In the genomic region with DNA sequence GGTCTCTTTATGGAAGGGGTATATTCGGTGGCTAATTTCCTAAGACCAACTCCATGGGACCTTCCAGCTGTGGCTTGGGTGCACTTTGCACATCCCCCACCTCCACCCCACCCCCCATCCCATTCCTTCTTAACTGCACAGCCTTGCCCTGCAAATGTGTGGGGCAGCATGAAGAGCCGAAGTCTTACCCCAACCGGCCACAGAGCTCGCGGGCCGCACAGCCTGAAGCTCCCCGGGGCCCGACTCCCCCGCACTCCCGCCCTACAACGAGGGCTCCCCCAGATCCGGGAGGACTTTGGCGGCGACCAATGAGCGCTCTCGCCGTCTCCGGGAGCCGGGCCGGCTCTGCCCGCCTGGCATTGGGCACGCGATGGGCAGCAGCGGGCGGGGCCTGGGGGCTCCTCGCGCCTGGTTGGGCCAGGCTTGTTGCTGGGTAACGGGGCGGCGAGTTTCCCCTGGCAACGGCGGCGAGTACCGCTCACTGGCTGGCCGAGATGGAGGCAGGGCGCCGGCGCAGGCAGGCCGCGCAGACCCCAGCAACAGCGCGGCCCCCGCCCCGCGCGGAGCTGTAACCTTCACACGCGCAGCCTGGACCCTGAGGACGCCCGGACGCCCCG, we compare ENCODE assay signal across 7 mouse cellular contexts. TPM values are rescaled to one million over a fixed set of nuclear protein-coding genes. Genes with fewer than 3 reads are reported as not detected.
A peak's percentile ranks its signal among the peaks of the same experiment; 100 is the strongest.
DNase-seq lines count a peak whose midpoint lies in the region; ATAC-seq and TF ChIP-seq lines count a peak whose summit lies in the region.

No protein-coding gene starts in this region.

- no peak for TF ChIP-seq CTCF in intestine, postnatal 0 days (IDR thresholded peaks at IDR 0.05; ENCODE audit: low read depth)

- H3K4me2 ChIP-seq in intestine, postnatal 0 days (replicated peaks; ENCODE audit: low read depth): peak overlapping the region; percentile 55
- peak overlapping the region; percentile 83 for H3K4me2 ChIP-seq in midbrain, embryonic 12.5 days (replicated peaks)

- DNase-seq in adrenal gland, adult 8-10 months: peak; percentile 90
- DNase-seq in embryo, embryonic 9.5 days (ENCODE audit: extremely low spot score): peak; percentile 88
- DNase-seq in limb, embryonic 10.5 days (ENCODE audit: low spot score): peak; percentile 94
- peak; percentile 81 for DNase-seq in skeletal muscle tissue, adult 2 months (ENCODE audit: low read depth, low spot score)

- peak; percentile 51 for ATAC-seq in granulocyte monocyte progenitor cell, adult 5-6 weeks (replicated peaks; ENCODE audit: poor library complexity, severe bottlenecking)
- peak; percentile 26 for ATAC-seq in intestine, postnatal 0 days
- peak; percentile 92 for ATAC-seq in midbrain, embryonic 12.5 days (ENCODE audit: low FRiP score, low read depth)

- H3K27me3 ChIP-seq in intestine, postnatal 0 days (replicated peaks; ENCODE audit: control insufficient read depth, insufficient read depth, low read length): 0 out of 2 replicates have a peak, but pooled peaks cover 4% of the 10 kb centered on the region
- no peaks in the 10 kb centered on the region for H3K27me3 ChIP-seq in limb, embryonic 10.5 days (ENCODE audit: low read depth, poor library complexity, severe bottlenecking)
- H3K27me3 ChIP-seq in midbrain, embryonic 12.5 days: peaks cover 18% of the 10 kb centered on the region; the same call in 1 of the 2 replicates

- H3K27ac ChIP-seq in intestine, postnatal 0 days (ENCODE audit: low read depth, low read length): no peak overlapping the region
- H3K27ac ChIP-seq in limb, embryonic 10.5 days: peak overlapping the region; percentile 87
- H3K27ac ChIP-seq in midbrain, embryonic 12.5 days (replicated peaks): peak overlapping the region; percentile 75

- no peak overlapping the region for H3K9ac ChIP-seq in intestine, postnatal 0 days (ENCODE audit: low read depth, low read length)
- peak overlapping the region; percentile 50 for H3K9ac ChIP-seq in midbrain, embryonic 12.5 days (replicated peaks)

- H3K4me3 ChIP-seq in intestine, postnatal 0 days (ENCODE audit: low read depth, low read length): peak overlapping the region; percentile 34
- H3K4me3 ChIP-seq in limb, embryonic 10.5 days: peak overlapping the region; percentile 58
- H3K4me3 ChIP-seq in midbrain, embryonic 12.5 days: peak overlapping the region; percentile 46

- no peaks in the 10 kb centered on the region for H3K9me3 ChIP-seq in intestine, postnatal 0 days (ENCODE audit: control insufficient read depth)
- H3K9me3 ChIP-seq in limb, embryonic 10.5 days (replicated peaks): no peaks in the 10 kb centered on the region
- H3K9me3 ChIP-seq in midbrain, embryonic 12.5 days: no peaks in the 10 kb centered on the region

- no peaks in the 10 kb centered on the region for H3K4me1 ChIP-seq in intestine, postnatal 0 days (replicated peaks; ENCODE audit: control insufficient read depth, insufficient read depth, low read length)
- peaks cover 50% of the 10 kb centered on the region for H3K4me1 ChIP-seq in limb, embryonic 10.5 days
- peaks cover 36% of the 10 kb centered on the region for H3K4me1 ChIP-seq in midbrain, embryonic 12.5 days

- 2% methylated on average over 52 of the region's 52 CpGs for WGBS in intestine, postnatal 0 days
- WGBS in limb, embryonic 10.5 days: under 1% methylated on average over 52 of the region's 52 CpGs
- under 1% methylated on average over 52 of the region's 52 CpGs for WGBS in midbrain, embryonic 12.5 days

- no peaks in the 10 kb centered on the region for H3K36me3 ChIP-seq in intestine, postnatal 0 days (ENCODE audit: control insufficient read depth, insufficient read depth)
- no peaks in the 10 kb centered on the region for H3K36me3 ChIP-seq in limb, embryonic 10.5 days
- no peaks in the 10 kb centered on the region for H3K36me3 ChIP-seq in midbrain, embryonic 12.5 days

RNA-seq across cellular contexts. Expression of a gene that starts 8.7 kb away (rescaled TPM):
- 10 to 100 TPM in 1 of 4 experiments, 1 to 10 TPM in 3; 4.3 to 10.1 (median 5.2) TPM for total RNA-seq in adrenal gland, adult 8-10 months (2022)
- 0.53 and 1.1 TPM in 2 replicates for total RNA-seq in granulocyte monocyte progenitor cell, adult 5-6 weeks (2014; fragmentation: Nextera tagmentation)
- 1.3 and 2.2 TPM in 2 replicates for total RNA-seq in granulocyte monocyte progenitor cell, adult 5-6 weeks (2017)
- polyA plus RNA-seq in intestine, postnatal 0 days (2015; fragmentation: Nextera tagmentation; extraction: Ambion mirVana): 6.6 and 7.0 TPM in 2 replicates
- polyA plus RNA-seq in limb, embryonic 10.5 days (2016; fragmentation: Nextera tagmentation; extraction: Ambion mirVana): 14.5 and 19.1 TPM in 2 replicates
- polyA plus RNA-seq in midbrain, embryonic 12.5 days (2016; fragmentation: Nextera tagmentation; extraction: Ambion mirVana): 17.3 and 18.9 TPM in 2 replicates

RNA-seq across cellular contexts. Expression of a gene that starts 12.9 kb away (rescaled TPM):
- total RNA-seq in adrenal gland, adult 8-10 months (2022): 100 to 1,000 TPM in 1 of 4 experiments, 10 to 100 TPM in 3; 48.7 to 119 (median 89.2) TPM
- total RNA-seq in granulocyte monocyte progenitor cell, adult 5-6 weeks (2014; fragmentation: Nextera tagmentation): 31.7 and 50.9 TPM in 2 replicates
- 54.0 and 62.0 TPM in 2 replicates for total RNA-seq in granulocyte monocyte progenitor cell, adult 5-6 weeks (2017)
- polyA plus RNA-seq in intestine, postnatal 0 days (2015; fragmentation: Nextera tagmentation; extraction: Ambion mirVana): 14.2 and 14.8 TPM in 2 replicates
- 36.3 and 36.8 TPM in 2 replicates for polyA plus RNA-seq in limb, embryonic 10.5 days (2016; fragmentation: Nextera tagmentation; extraction: Ambion mirVana)
- polyA plus RNA-seq in midbrain, embryonic 12.5 days (2016; fragmentation: Nextera tagmentation; extraction: Ambion mirVana): 43.2 and 48.8 TPM in 2 replicates

RNA-seq across cellular contexts. Expression of a gene that starts 26.1 kb away (rescaled TPM):
- 10 to 100 TPM; 21.9 to 37.5 (median 28.8) TPM for total RNA-seq in adrenal gland, adult 8-10 months (2022)
- total RNA-seq in granulocyte monocyte progenitor cell, adult 5-6 weeks (2014; fragmentation: Nextera tagmentation): 13.6 and 14.6 TPM in 2 replicates
- 3.2 and 3.3 TPM in 2 replicates for total RNA-seq in granulocyte monocyte progenitor cell, adult 5-6 weeks (2017)
- 24.1 and 24.8 TPM in 2 replicates for polyA plus RNA-seq in intestine, postnatal 0 days (2015; fragmentation: Nextera tagmentation; extraction: Ambion mirVana)
- polyA plus RNA-seq in limb, embryonic 10.5 days (2016; fragmentation: Nextera tagmentation; extraction: Ambion mirVana): 5.4 and 7.4 TPM in 2 replicates
- polyA plus RNA-seq in midbrain, embryonic 12.5 days (2016; fragmentation: Nextera tagmentation; extraction: Ambion mirVana): 20.5 and 20.6 TPM in 2 replicates

RNA-seq across cellular contexts. Expression of a gene that starts 40.2 kb away (rescaled TPM):
- total RNA-seq in adrenal gland, adult 8-10 months (2022): 1 to 10 TPM; 5.4 to 9.8 (median 8.4) TPM
- 0.21 TPM in 1 of 2 replicates, not detected in the other for total RNA-seq in granulocyte monocyte progenitor cell, adult 5-6 weeks (2014; fragmentation: Nextera tagmentation)
- 0.67 and 1.1 TPM in 2 replicates for total RNA-seq in granulocyte monocyte progenitor cell, adult 5-6 weeks (2017)
- polyA plus RNA-seq in intestine, postnatal 0 days (2015; fragmentation: Nextera tagmentation; extraction: Ambion mirVana): 2.1 TPM in 2 replicates
- 0.41 and 0.76 TPM in 2 replicates for polyA plus RNA-seq in limb, embryonic 10.5 days (2016; fragmentation: Nextera tagmentation; extraction: Ambion mirVana)
- 1.3 and 1.5 TPM in 2 replicates for polyA plus RNA-seq in midbrain, embryonic 12.5 days (2016; fragmentation: Nextera tagmentation; extraction: Ambion mirVana)

RNA-seq across cellular contexts. Expression of a gene that starts 55.6 kb away (rescaled TPM):
- 1 to 10 TPM in 1 of 4 experiments, under 1 TPM in 3; 0.41 to 1.0 (median 0.75) TPM for total RNA-seq in adrenal gland, adult 8-10 months (2022)
- total RNA-seq in granulocyte monocyte progenitor cell, adult 5-6 weeks (2014; fragmentation: Nextera tagmentation): 0.15 TPM in 1 of 2 replicates, not detected in the other
- total RNA-seq in granulocyte monocyte progenitor cell, adult 5-6 weeks (2017): 0.13 and 0.93 TPM in 2 replicates
- polyA plus RNA-seq in intestine, postnatal 0 days (2015; fragmentation: Nextera tagmentation; extraction: Ambion mirVana): 0.16 and 0.26 TPM in 2 replicates
- polyA plus RNA-seq in limb, embryonic 10.5 days (2016; fragmentation: Nextera tagmentation; extraction: Ambion mirVana): 0.04 TPM in 1 of 2 replicates, not detected in the other
- 0.11 TPM in 1 of 2 replicates, not detected in the other for polyA plus RNA-seq in midbrain, embryonic 12.5 days (2016; fragmentation: Nextera tagmentation; extraction: Ambion mirVana)

Comparison
In these comparisons a context has a peak if more than half of its experiments do, and no peak if none do; other contexts are left out.
1. ATAC-seq: peak in every context shown above with its lines; median percentile 92 in midbrain, embryonic 12.5 days; 51 in granulocyte monocyte progenitor cell, adult 5-6 weeks; 26 in intestine, postnatal 0 days.